Mouse (Mus musculus) forebrain, embryonic 14.5 days (tissue): ENCODE measurements around the gene Ophn1. TPM values are rescaled to one million over a fixed set of nuclear protein-coding genes. Genes with fewer than 3 reads are reported as not detected.

ENCODE experiments used
- ATAC-seq: fragments of 200-750 bp; cut with Nextera tagmentation; 2 replicates; pipeline ENCODE4 v1.8.0; 2017; ENCODE audit warnings: mild to moderate bottlenecking, moderate library complexity
- DNase-seq: peaks from one replicate; pipeline ENCODE4 v3.0.0-alpha.2; 2015; ENCODE audit warnings: low spot score
- H3K27ac ChIP-seq: fragments of 300-500 bp; sonication (generic); 2 replicates; pipeline ENCODE4 v1.5.1; 2014; ENCODE audit warnings: low read depth, mild to moderate bottlenecking, control low read depth, low read length, moderate library complexity
- H3K27me3 ChIP-seq: fragments of 300-500 bp; sonication (generic); replicated peaks from 2 replicates; pipeline ENCODE4 v1.6.1; 2014; ENCODE audit warnings: low read length, control low read depth, mixed read lengths; ENCODE audit not compliant: control insufficient read depth, insufficient read depth
- H3K36me3 ChIP-seq: fragments of 300-500 bp; sonication (generic); 2 replicates; pipeline ENCODE4 v1.6.1; 2014; ENCODE audit warnings: low read length, control low read depth; ENCODE audit not compliant: control insufficient read depth, insufficient read depth
- H3K4me1 ChIP-seq: fragments of 300-500 bp; sonication (generic); 2 replicates; pipeline ENCODE4 v1.6.1; 2014; ENCODE audit warnings: antibody characterized with exemption, low read length, control low read depth; ENCODE audit not compliant: control insufficient read depth, insufficient read depth
- H3K4me2 ChIP-seq: fragments of 300-500 bp; sonication (generic); 2 replicates; pipeline ENCODE4 v1.6.1; 2014; ENCODE audit warnings: mild to moderate bottlenecking, control low read depth, low read length
- H3K4me3 ChIP-seq: fragments of 300-500 bp; sonication (generic); 2 replicates; pipeline ENCODE4 v1.5.1; 2014; ENCODE audit warnings: low read depth, low read length, control low read depth
- H3K9ac ChIP-seq: fragments of 300-500 bp; sonication (generic); 2 replicates; pipeline ENCODE4 v1.6.1; 2014; ENCODE audit warnings: mild to moderate bottlenecking, low read length, control low read depth, moderate library complexity
- H3K9me3 ChIP-seq: fragments of 300-500 bp; sonication (generic); replicated peaks from 2 replicates; pipeline ENCODE4 v1.6.1; 2016; ENCODE audit warnings: low read length, control low read depth, mixed read lengths; ENCODE audit not compliant: control insufficient read depth
- WGBS: fragments of 180-500 bp; shearing (Covaris S2); extraction: QIAGEN DNeasy Blood & Tissue Kit; methylation state at CpG from one replicate; pipeline ENCODE4 v1.1.7; 2014; 5-methylcytosine and 5-hydroxymethylcytosine counted together
- polyA plus RNA-seq: library from polyadenylated mRNA; unstranded; fragments of >200 nt; fragmentation: Nextera tagmentation; extraction: Ambion mirVana; gene quantifications from 2 replicates; pipeline ENCODE4 v1.2.1, GENCODE M21; 2014

The Ophn1 gene
- polyA plus RNA-seq, 1 experiment from 2014 or later, result 24.5 TPM

DNA sequence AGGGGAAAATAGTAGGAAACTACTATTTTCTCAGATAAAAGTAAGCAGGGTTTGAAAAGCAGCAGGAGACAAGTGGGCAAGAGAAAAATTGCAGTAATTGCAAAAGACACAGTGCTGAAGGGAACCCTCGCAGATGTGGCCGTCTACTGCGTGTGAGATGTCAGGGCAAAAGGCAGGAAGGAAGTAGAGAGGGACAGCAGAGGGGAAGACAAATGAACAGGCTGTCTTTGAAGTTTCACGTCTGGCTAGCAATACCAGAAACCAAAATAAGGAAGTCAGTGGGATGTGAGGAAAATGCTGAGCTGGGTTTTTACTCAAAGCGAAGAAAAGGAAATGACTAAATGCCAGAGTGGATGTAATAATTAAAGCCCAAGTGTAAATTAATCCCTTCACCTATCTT lies 30.7 kb downstream of the Ophn1 start:
- Histone ChIP-seq H3K9ac (no peak overlapping the region), H3K36me3 (no peaks in the 10 kb centered on the region), H3K27me3 (no peaks in the 10 kb centered on the region), H3K4me3 (no peak overlapping the region), H3K4me1 (no peaks in the 10 kb centered on the region), H3K27ac (no peak overlapping the region), H3K9me3 (no peaks in the 10 kb centered on the region), H3K4me2 (no peak overlapping the region)
- no peak for ATAC-seq
- 78% methylated on average over 5 of the region's 5 CpGs for WGBS
- no peak for DNase-seq

DNA sequence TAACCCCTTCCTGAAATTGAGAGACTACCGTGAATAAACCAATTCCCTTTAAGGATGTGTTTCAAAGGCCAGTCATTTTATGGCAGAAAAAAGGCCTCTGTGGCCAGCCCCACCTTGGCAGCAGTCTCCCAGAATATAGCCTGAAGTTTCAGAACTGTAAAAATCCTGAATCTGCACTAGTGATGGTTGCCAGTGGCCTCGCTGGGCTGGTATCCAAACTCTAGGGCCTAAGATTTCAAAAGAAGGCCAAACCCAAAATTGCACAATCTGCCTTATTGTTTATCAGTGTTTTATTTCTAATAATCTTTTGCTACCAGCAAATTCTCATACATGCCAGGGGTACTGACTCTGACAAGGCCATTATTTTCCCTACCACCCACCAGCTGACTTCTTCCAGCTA lies 34.8 kb downstream of the Ophn1 start:
- no peaks in the 10 kb centered on the region for H3K27me3 ChIP-seq
- WGBS, result 84% methylated on average over 2 of the region's 2 CpGs
- no peaks in the 10 kb centered on the region for H3K9me3 ChIP-seq
- no peaks in the 10 kb centered on the region for H3K36me3 ChIP-seq
- no peak overlapping the region for H3K4me3 ChIP-seq
- no peak for ATAC-seq
- H3K9ac ChIP-seq, result no peak overlapping the region
- H3K27ac ChIP-seq, result no peak overlapping the region
- no peak for DNase-seq
- H3K4me2 ChIP-seq, result no peak overlapping the region
- H3K4me1 ChIP-seq, result no peaks in the 10 kb centered on the region

DNA sequence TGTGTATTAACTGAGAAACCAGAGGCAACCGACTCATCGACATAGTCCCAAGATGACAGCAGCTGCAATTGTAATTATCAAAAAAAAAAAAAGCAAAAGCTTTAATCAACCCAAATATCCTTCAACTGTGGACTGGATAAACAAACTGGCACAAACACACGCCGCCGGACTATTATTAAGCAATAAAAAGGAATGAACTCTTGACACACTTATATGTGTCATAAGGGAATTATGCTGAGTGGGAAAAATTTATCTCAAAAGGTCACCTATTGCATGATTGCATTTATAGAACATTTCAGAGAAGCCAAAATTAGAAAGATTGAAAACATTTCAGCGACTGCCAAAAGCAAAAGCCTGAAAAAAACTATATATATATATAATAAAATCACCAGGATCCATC lies 40.0 kb downstream of the Ophn1 start:
- Histone ChIP-seq H3K4me3 (no peak overlapping the region), H3K27ac (no peak overlapping the region), H3K4me1 (no peaks in the 10 kb centered on the region), H3K9ac (no peak overlapping the region), H3K27me3 (no peaks in the 10 kb centered on the region), H3K4me2 (no peak overlapping the region), H3K36me3 (no peaks in the 10 kb centered on the region), H3K9me3 (no peaks in the 10 kb centered on the region)
- WGBS, result 93% methylated on average over 6 of the region's 6 CpGs
- no peak for ATAC-seq
- no peak for DNase-seq

DNA sequence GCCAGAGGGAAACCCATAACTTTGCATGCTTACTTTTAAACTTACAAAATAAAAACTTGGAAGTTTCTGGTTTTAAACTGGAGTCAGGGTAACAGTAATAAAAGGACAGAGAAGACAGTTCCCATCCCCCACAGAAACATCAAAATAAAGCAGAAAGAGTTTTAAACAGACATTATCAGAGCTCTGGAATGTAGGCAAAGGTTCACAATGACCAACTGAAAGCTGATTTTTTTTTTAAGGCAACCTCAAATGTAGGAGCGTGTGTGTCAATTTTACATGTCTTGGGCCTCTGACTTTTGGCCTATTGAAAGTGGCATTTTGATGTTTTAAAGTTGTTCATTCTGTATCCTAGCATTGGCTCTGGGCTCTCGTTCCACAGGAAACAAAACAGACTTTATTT lies 49.2 kb downstream of the Ophn1 start:
- Histone ChIP-seq H3K4me3 (no peak overlapping the region), H3K9ac (no peak overlapping the region), H3K27ac (no peak overlapping the region), H3K36me3 (no peaks in the 10 kb centered on the region), H3K4me2 (no peak overlapping the region), H3K9me3 (no peaks in the 10 kb centered on the region), H3K27me3 (no peaks in the 10 kb centered on the region), H3K4me1 (no peaks in the 10 kb centered on the region)
- 83% methylated on average over 2 of the region's 2 CpGs for WGBS
- DNase-seq (no peak), ATAC-seq (no peak)

DNA sequence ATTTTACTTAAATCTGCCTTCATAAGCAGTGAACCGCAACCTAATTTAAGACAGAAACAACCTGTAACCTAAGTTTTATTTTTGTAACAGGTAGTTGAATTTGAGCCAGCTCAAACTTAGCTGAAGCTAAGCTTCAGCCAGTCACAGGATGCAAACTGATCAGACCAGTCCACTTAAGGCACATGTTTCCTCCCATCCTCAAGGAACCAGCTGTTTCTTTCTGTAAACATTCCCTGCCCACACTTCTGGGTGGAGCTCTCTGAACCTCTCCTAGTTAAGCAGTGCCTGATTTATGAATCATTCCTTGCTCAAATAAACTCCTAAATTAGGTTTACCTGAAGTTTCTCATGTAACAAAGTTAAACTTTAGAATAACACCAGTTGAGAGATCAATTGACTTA lies 54.8 kb downstream of the Ophn1 start:
- Histone ChIP-seq H3K9ac (no peak overlapping the region), H3K4me3 (no peak overlapping the region), H3K4me1 (no peaks in the 10 kb centered on the region), H3K4me2 (no peak overlapping the region), H3K36me3 (no peaks in the 10 kb centered on the region), H3K27ac (no peak overlapping the region), H3K9me3 (no peaks in the 10 kb centered on the region), H3K27me3 (0 out of 2 replicates have a peak, but pooled peaks cover 3% of the 10 kb centered on the region)
- ATAC-seq (no peak), DNase-seq (no peak)
- 100% methylated on average over 1 of the region's 1 CpGs for WGBS

DNA sequence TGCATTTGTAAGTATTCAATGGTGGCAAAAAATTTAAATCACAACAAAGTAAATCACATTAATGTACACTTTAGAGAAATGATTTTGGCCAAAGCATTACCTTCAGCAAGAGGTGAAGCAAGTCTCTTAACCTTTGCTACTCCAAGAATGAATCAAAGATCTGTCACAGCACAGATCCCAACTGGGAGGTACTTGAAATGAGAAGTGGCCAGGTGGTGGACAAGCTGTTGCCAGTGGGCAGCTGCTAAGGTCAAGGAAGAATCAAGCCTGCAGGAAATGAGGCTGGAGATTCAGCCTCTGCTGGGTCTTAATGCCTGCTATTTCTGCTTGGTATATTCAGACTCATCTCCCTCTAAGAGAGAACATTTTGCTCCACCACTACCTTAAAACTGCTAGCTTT lies 87.0 kb downstream of the Ophn1 start:
- Histone ChIP-seq H3K36me3 (no peaks in the 10 kb centered on the region), H3K4me3 (no peak overlapping the region), H3K4me2 (no peak overlapping the region), H3K27ac (no peak overlapping the region), H3K27me3 (no peaks in the 10 kb centered on the region), H3K4me1 (no peaks in the 10 kb centered on the region), H3K9me3 (no peaks in the 10 kb centered on the region), H3K9ac (no peak overlapping the region)
- ATAC-seq (no peak), DNase-seq (no peak)

DNA sequence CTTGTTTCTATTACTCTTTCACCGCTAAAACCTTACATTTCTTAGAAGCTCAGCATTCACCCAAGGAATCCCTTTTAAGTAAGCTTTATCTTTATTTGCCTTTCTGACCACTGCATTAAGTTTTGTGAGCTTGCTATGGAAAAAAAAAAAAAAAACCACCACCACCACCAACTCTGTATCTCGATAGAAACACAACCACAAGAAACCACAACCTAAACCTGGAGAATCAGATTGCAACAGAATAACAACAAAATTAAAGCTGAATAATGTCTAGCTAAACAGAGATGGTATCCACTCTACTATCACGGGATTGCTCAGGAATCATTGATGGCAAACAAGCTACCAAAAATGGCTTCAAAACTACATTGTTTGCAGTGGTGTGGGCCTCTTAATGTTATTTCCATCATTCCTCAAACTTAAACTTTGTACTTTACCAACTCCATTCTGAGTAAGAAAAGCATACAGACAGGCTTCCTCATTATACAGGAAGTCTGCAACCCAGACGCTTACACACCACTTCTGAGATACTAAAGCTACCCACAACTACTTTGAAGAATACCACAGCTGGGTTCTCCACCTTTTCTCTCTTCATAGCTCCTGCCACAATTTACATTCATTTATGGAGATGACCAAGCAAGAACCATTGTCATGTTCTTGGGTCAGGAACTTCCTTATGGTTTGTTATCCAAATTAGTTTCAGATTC lies 116.4 kb downstream of the Ophn1 start:
- H3K27me3 ChIP-seq, result no peaks in the 10 kb centered on the region
- no peak overlapping the region for H3K4me2 ChIP-seq
- H3K27ac ChIP-seq, result no peak overlapping the region
- no peak for ATAC-seq
- H3K9me3 ChIP-seq, result no peaks in the 10 kb centered on the region
- H3K36me3 ChIP-seq, result no peaks in the 10 kb centered on the region
- WGBS, result 88% methylated on average over 4 of the region's 4 CpGs
- no peaks in the 10 kb centered on the region for H3K4me1 ChIP-seq
- no peak for DNase-seq
- H3K9ac ChIP-seq, result no peak overlapping the region
- H3K4me3 ChIP-seq, result no peak overlapping the region

DNA sequence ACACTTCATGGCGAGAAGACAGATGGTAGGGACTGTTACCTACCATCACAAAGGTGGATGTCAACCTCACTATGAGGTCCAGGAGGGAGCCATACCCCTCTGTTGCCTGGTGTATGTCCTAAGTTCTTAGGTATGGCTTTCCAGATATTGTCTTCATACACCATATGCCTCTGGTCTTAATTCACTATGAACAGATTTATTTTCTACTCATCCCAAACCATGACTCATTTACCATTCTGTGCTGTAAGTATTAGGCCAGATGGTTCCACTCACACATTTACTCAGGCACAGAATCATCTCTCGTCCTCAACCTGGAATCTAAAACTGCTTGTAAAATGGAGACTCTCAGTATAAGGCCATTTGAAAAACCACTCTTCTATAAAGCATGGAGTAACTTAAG lies 135.7 kb downstream of the Ophn1 start:
- peak; percentile 13 for DNase-seq
- WGBS, result 53% methylated on average over 2 of the region's 2 CpGs
- ATAC-seq, result no peak; the same call in 1 of the 2 replicates
- no peak overlapping the region for H3K4me2 ChIP-seq
- H3K4me1 ChIP-seq, result no peaks in the 10 kb centered on the region
- no peak overlapping the region for H3K9ac ChIP-seq
- H3K36me3 ChIP-seq, result no peaks in the 10 kb centered on the region
- H3K4me3 ChIP-seq, result no peak overlapping the region
- H3K9me3 ChIP-seq, result no peaks in the 10 kb centered on the region
- no peaks in the 10 kb centered on the region for H3K27me3 ChIP-seq
- no peak overlapping the region for H3K27ac ChIP-seq

DNA sequence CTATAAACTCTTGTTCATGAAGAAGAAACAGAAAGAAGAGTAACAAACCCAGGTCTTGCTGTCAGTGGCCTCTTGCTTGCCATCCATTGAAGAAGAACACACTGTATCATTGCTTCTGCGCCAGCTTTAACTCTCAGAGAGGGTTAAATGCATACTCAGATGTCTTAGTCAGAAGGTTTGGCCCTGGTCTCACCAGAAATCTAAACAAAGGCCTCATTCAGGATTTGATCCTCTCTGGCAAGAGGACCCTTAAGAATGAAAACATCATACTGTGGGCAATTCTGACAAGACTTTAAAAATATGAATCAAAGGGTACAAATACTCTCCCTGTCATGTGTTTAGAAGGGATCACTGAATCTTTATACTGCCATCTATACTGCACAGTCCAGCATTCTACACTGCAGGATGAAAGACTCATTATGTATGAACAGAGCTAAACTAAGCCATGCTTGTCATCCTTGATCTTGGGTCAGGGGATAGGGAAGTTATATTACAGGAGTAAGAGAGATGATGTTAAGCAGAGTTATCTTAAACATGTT lies 139.5 kb downstream of the Ophn1 start:
- H3K4me3 ChIP-seq, result no peak overlapping the region
- ATAC-seq (no peak), DNase-seq (no peak)
- H3K27me3 ChIP-seq, result no peaks in the 10 kb centered on the region
- H3K27ac ChIP-seq, result no peak overlapping the region
- H3K9ac ChIP-seq, result no peak overlapping the region
- no peaks in the 10 kb centered on the region for H3K9me3 ChIP-seq
- H3K4me1 ChIP-seq, result no peaks in the 10 kb centered on the region
- H3K36me3 ChIP-seq, result no peaks in the 10 kb centered on the region
- 54% methylated on average over 1 of the region's 1 CpGs for WGBS
- no peak overlapping the region for H3K4me2 ChIP-seq
